Mouse (Mus musculus): ENCODE measurements at regions not wholly inside any gene's neighbourhood (a gene's known extent, or its start where the extent isn't known, plus 50 kb on each side); places are given as distances from the start of the nearest gene placed in this dataset.

DNA sequence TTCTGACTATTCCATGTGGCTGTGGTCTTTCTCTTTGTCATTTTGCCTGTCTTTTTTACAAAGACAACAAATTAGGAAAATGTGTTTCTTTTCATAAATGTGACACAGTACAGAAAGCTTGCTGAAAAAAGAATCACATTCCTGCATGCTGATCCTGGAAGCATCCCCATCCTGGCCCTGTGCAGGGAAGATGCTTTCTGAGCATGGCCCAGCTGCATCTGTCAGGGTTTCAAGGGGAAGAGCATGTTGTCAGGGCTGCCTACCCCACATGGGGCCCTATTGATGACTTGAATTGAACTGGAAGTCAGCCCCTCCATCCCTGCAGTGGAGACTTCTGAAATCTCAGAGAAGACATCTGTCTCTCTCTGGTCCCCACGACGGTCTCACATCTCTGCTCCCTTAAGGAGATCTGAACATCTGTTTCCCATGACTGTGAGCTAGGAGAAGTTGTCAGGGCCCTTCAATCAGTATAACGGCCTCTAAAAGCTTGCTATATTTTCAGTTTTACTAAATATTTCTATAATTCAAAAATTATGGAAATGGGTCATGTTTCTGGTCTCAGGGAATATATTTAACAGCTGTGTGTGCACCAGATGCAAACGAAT, 235.8 kb upstream of the Sfrp2 start:
- TF ChIP-seq CTCF (IDR thresholded peaks at IDR 0.05; ENCODE audit: control insufficient read depth, insufficient read depth, low read length), result no peak
- no peak for TF ChIP-seq POLR2A (IDR thresholded peaks at IDR 0.05; ENCODE audit: borderline replicate concordance, control insufficient read depth, low read depth, low read length)
